Mouse (Mus musculus) ES-Bruce4 (cell line): Measurements from ENCODE around the gene Olfr424. TPM values are rescaled to one million over a fixed set of nuclear protein-coding genes. Genes with fewer than 3 reads are reported as not detected.
A peak's percentile ranks its signal among the peaks of the same experiment; 100 is the strongest.

Experiments
- H3K27ac ChIP-seq: 2 replicates; pipeline ENCODE4 v1.5.1; 2012; ENCODE audit warnings: low read length, inconsistent platforms; ENCODE audit not compliant: insufficient read depth
- H3K27me3 ChIP-seq: 2 replicates; pipeline ENCODE4 v1.6.1; 2012; ENCODE audit warnings: mild to moderate bottlenecking, low read length, inconsistent platforms; ENCODE audit not compliant: control insufficient read depth, poor library complexity, insufficient read depth, severe bottlenecking
- H3K36me3 ChIP-seq: 2 replicates; pipeline ENCODE4 v1.6.1; 2012; ENCODE audit warnings: inconsistent platforms, mild to moderate bottlenecking, low read length, moderate library complexity; ENCODE audit not compliant: control insufficient read depth, poor library complexity, insufficient read depth, severe bottlenecking
- H3K4me1 ChIP-seq: one replicate; pipeline ENCODE4 v1.8.1; 2011; ENCODE audit warnings: low read length; ENCODE audit not compliant: control insufficient read depth, insufficient read depth
- H3K4me3 ChIP-seq: 2 replicates; pipeline ENCODE4 v1.5.1; 2011; ENCODE audit warnings: low read depth, mild to moderate bottlenecking, low read length
- H3K9ac ChIP-seq: 2 replicates; pipeline ENCODE4 v1.6.1; 2012; ENCODE audit warnings: low read depth, mild to moderate bottlenecking, inconsistent platforms; ENCODE audit not compliant: poor library complexity, severe bottlenecking
- H3K9me3 ChIP-seq: replicated peaks from 2 replicates; pipeline ENCODE4 v1.6.1; 2012; ENCODE audit warnings: mild to moderate bottlenecking, low read length, inconsistent platforms; ENCODE audit not compliant: control insufficient read depth, poor library complexity, insufficient read depth, severe bottlenecking
- CTCF ChIP-seq: IDR thresholded peaks from one replicate; pipeline ENCODE4 v1.8.1; 2011; ENCODE audit warnings: low read depth, low read length
- EP300 ChIP-seq: IDR thresholded peaks from 2 replicates; pipeline ENCODE4 v1.6.1; 2011; ENCODE audit warnings: low read depth, low read length; ENCODE audit not compliant: insufficient read depth
- POLR2A ChIP-seq: IDR thresholded peaks from one replicate; pipeline ENCODE4 v1.8.1; 2011; ENCODE audit warnings: low read length; ENCODE audit not compliant: insufficient read depth
- polyA plus RNA-seq: library from polyadenylated mRNA; stranded (reverse); fragments of >200 nt; gene quantifications from 2 replicates; pipeline ENCODE4 v1.2.4, GENCODE M21; 2011; ENCODE audit warnings: low read depth; ENCODE audit not compliant: missing spikeins, insufficient read depth, insufficient read length

The Olfr424 gene
- polyA plus RNA-seq, 1 experiment, result not detected

- Histone ChIP-seq H3K36me3 (no peaks in the 10 kb centered on the region), H3K27me3 (no peaks in the 10 kb centered on the region), H3K4me3 (no peak overlapping the region), H3K27ac (no peak overlapping the region), H3K9me3 (no peaks in the 10 kb centered on the region), H3K9ac (no peak overlapping the region), H3K4me1 (no peaks in the 10 kb centered on the region)
- TF ChIP-seq EP300 (no peak), CTCF (no peak), POLR2A (no peak)
Observed at GRCm38 (mm10) chr1:174159095-174159494, 27.8 kb downstream of the Olfr424 start.

GRCm38 (mm10) chr1:174169024-174169423 lies 37.7 kb downstream of the Olfr424 start:
- Histone ChIP-seq H3K4me1 (peaks cover 3% of the 10 kb centered on the region), H3K4me3 (no peak overlapping the region), H3K9me3 (no peaks in the 10 kb centered on the region), H3K27me3 (no peaks in the 10 kb centered on the region), H3K9ac (no peak overlapping the region), H3K36me3 (no peaks in the 10 kb centered on the region), H3K27ac (no peak overlapping the region)
- TF ChIP-seq CTCF (no peak), POLR2A (no peak), EP300 (no peak)

GRCm38 (mm10) chr1:174170706-174171501 lies 39.6 kb downstream of the Olfr424 start:
- peaks cover 3% of the 10 kb centered on the region for H3K4me1 ChIP-seq
- H3K4me3 ChIP-seq, result no peak overlapping the region
- no peaks in the 10 kb centered on the region for H3K27me3 ChIP-seq
- no peaks in the 10 kb centered on the region for H3K9me3 ChIP-seq
- H3K27ac ChIP-seq, result no peak overlapping the region
- no peak overlapping the region for H3K9ac ChIP-seq
- peaks cover 3% of the 10 kb centered on the region; the same call in 1 of the 2 replicates for H3K36me3 ChIP-seq
- TF ChIP-seq EP300, result no peak
- TF ChIP-seq CTCF, result no peak
- TF ChIP-seq POLR2A, result no peak

GRCm38 (mm10) chr1:174171537-174171936 lies 40.2 kb downstream of the Olfr424 start:
- TF ChIP-seq POLR2A, result no peak
- no peak for TF ChIP-seq CTCF
- TF ChIP-seq EP300, result no peak
- Histone ChIP-seq H3K36me3 (peaks cover 3% of the 10 kb centered on the region; the same call in 1 of the 2 replicates), H3K9me3 (no peaks in the 10 kb centered on the region), H3K4me1 (peaks cover 3% of the 10 kb centered on the region), H3K9ac (no peak overlapping the region), H3K27me3 (no peaks in the 10 kb centered on the region), H3K4me3 (no peak overlapping the region), H3K27ac (peak overlapping the region; percentile 92)

GRCm38 (mm10) chr1:174172605-174173004 lies 41.3 kb downstream of the Olfr424 start, which contains the start of gene Spta1:
Gene Spta1, plus strand, starts transcription at chr1:174172776.
- H3K4me3 ChIP-seq, result no peak within 1 kb of the TSS
- TF ChIP-seq POLR2A (no peak), CTCF (no peak), EP300 (peak; percentile 88)

More at GRCm38 (mm10) chr1:174172605-174173004, 41.3 kb downstream of the Olfr424 start, which contains the start of gene Spta1:
- H3K36me3 ChIP-seq, result peaks cover 3% of the 10 kb centered on the region; the same call in 1 of the 2 replicates
- H3K27me3 ChIP-seq, result no peaks in the 10 kb centered on the region
- no peaks in the 10 kb centered on the region for H3K9me3 ChIP-seq
- H3K4me1 ChIP-seq, result peaks cover 3% of the 10 kb centered on the region
- peak within 1 kb of the TSS; percentile 94 for H3K27ac ChIP-seq
- no peak within 1 kb of the TSS for H3K9ac ChIP-seq

Other genes starting within 250 kb of the Olfr424 start
- gene Ifi211, start 218.5 kb upstream of the Olfr424 start, polyA plus RNA-seq, result not detected in 2 replicates
- gene Mndal, start 189.0 kb upstream of the Olfr424 start, polyA plus RNA-seq, result not detected in 2 replicates
- 0.24 TPM in 1 of 2 replicates, not detected in the other for gene Ifi203, start 188.8 kb upstream of the Olfr424 start, polyA plus RNA-seq
- gene Ifi202b, start 148.8 kb upstream of the Olfr424 start, polyA plus RNA-seq, result not detected in 2 replicates
- gene Ifi205, start 99.7 kb upstream of the Olfr424 start, polyA plus RNA-seq, result not detected in 2 replicates
- not detected in 2 replicates for gene Olfr433, start 90.8 kb upstream of the Olfr424 start, polyA plus RNA-seq
- gene Olfr432, start 82.3 kb upstream of the Olfr424 start, polyA plus RNA-seq, result not detected in 2 replicates
- gene Olfr430, start 64.9 kb upstream of the Olfr424 start, polyA plus RNA-seq, result not detected in 2 replicates
- not detected in 2 replicates for gene Olfr429, start 47.2 kb upstream of the Olfr424 start, polyA plus RNA-seq
- gene Olfr427, start 34.6 kb upstream of the Olfr424 start, polyA plus RNA-seq, result not detected in 2 replicates
- gene Olfr231, start 10.4 kb upstream of the Olfr424 start, polyA plus RNA-seq, result not detected in 2 replicates
- not detected in 2 replicates for gene Olfr420, start 24.1 kb downstream of the Olfr424 start, polyA plus RNA-seq
- gene Spta1, start 41.3 kb downstream of the Olfr424 start, polyA plus RNA-seq, result 0.91 and 0.94 TPM in 2 replicates
- gene Olfr419, start 120.5 kb downstream of the Olfr424 start, polyA plus RNA-seq, result not detected in 2 replicates
- not detected in 2 replicates for gene Mptx1, start 199.0 kb downstream of the Olfr424 start, polyA plus RNA-seq
- gene Olfr417, start 233.6 kb downstream of the Olfr424 start, polyA plus RNA-seq, result not detected in 2 replicates